Mouse (Mus musculus): ENCODE measurements at regions not wholly inside any gene's neighbourhood (a gene's known extent, or its start where the extent isn't known, plus 50 kb on each side); places are given as distances from the start of the nearest gene placed in this dataset.

- no peak for DNase-seq (ENCODE audit: low read depth, low spot score)
Observed at GRCm38 (mm10) chr9:67165486-67165885, 116.3 kb upstream of the Tpm1 start.

DNA sequence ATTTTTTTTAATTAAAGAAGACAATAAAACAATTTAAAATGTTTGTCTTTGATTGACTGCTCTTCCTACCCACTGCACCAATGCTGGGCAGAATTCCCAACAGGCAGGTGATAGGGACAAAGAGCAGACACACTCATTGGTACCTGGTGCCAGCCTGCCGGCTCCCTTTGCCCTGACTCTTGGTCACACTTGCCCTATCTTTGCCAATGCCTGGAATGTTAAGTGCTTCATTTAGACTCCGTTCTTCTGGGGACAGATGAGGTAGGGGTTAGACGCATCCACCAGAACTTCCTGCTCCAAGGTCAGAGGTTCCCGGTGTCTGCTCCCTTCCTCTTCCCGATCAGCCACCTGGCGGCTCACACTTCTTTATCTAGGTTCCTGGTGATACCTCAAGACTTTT, 114.5 kb upstream of the Tpm1 start:
- no peak for DNase-seq (ENCODE audit: low read depth, low spot score)

DNA sequence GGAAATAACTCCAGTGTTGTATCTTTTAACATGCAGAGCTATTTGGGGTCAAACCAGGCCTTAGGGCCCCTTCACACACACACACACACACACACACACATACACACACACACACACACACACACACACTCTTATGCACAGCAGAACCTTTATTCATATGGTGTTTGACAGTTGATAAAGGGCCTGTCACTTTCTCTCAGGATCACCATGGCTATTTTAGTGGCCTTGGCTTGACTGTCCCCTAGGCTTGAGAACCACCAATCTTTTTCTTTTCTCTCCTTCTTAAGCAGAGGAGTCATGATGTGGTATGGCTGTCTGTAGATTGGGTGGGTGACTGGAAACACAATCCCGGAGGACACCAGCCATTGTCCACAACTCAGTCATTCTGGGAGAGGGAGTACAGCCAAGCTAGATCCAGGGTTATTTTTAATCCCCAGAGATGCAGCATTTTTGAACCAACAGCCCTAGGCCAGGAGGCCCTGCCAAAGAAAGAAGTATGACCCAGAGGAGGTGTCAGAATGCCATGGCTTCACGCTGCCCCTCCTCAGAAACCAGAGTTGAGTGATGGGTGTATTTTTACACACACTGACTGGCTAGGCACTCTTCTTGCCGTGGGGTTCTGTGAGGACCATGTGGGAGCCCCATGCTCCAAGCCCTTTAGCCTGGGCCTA, 111.7 kb upstream of the Tpm1 start:
- DNase-seq (ENCODE audit: low read depth, low spot score), result no peak

DNA sequence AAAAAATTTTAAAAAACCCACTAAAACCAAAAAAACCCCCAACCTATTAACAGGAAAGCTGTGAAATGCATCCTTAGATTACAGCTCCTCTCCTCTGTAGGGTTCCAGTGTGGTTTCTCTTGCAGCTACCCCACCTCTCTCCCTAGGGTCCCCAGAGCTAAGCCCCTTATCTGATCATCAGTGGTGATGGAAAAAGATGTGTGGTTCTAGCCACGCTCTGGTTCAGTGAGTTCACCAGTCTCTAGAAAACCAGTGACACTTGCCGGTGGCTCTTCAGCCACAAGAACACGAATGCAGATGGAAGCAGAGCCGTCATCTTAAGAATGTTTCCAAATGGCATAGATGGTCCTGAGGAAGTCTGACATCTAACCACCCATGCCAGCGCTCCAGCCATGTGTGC, 111.1 kb upstream of the Tpm1 start:
- DNase-seq (ENCODE audit: low read depth, low spot score), result no peak

- DNase-seq (ENCODE audit: low read depth, low spot score), result peak; percentile 60
Observed at GRCm38 (mm10) chr9:67156590-67157259, 107.5 kb upstream of the Tpm1 start.

DNA sequence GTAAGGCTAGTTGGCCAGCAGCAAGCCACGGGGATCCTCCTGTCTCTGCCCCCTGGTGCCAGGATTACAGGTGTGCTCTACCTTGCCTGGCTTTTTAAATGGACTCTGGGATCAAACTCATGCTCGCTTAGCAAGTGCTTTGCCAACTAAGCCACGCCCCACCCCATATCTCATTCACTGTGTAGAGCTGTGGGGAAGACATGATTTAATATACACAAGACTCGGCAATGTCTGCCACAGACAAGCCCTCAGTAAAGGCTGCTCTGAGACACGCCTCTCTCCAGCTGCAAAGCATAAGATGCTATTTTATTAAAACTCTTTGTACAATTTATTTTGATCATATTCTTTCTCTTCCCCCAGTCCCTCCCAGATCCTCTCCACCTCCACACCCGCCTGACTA, 104.9 kb upstream of the Tpm1 start:
- peak; percentile 13 for DNase-seq (ENCODE audit: low read depth, low spot score)

DNA sequence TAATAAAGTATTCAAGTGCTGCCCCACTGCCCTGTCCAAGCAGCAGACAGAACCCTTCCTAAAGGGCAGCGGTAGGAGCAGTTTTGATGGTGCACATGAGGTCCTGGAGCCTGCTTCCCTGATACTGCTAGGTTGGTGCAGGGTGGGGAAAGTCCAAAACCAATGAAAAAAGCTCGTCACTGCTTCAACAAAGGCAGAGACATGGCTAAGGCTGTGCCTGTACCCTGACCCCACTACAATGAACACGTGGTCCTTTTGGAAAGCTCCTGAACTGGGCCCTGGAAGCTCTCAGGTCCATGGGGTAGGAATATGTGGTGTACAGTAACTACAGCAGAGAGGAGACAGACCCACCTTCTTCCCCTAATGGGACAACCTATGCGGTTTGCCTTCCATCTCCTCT, 104.1 kb upstream of the Tpm1 start:
- DNase-seq (ENCODE audit: low read depth, low spot score), result no peak

DNA sequence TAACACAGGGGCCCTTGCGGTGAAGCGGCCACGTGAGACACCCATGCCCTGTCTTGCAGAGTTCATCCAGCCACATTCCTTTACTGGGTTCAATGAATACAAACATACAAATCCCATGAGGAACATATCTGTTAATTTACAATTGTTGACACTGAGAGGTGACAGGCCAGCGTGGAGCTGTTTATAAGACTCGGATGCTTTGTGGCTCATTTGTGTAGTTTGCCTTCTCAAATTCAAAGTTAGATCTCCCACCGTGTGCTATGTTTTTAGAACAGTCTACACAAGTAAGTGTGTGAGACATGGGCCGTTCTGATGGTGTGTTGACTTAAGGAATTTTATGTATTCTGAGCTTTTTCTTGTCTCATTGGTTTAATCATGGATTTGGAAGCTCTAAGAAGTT, 98.5 kb upstream of the Tpm1 start:
- DNase-seq (ENCODE audit: low read depth, low spot score), result no peak

GRCm38 (mm10) chr9:67145392-67145791, 96.2 kb upstream of the Tpm1 start:
- DNase-seq (ENCODE audit: low read depth, low spot score), result no peak

DNA sequence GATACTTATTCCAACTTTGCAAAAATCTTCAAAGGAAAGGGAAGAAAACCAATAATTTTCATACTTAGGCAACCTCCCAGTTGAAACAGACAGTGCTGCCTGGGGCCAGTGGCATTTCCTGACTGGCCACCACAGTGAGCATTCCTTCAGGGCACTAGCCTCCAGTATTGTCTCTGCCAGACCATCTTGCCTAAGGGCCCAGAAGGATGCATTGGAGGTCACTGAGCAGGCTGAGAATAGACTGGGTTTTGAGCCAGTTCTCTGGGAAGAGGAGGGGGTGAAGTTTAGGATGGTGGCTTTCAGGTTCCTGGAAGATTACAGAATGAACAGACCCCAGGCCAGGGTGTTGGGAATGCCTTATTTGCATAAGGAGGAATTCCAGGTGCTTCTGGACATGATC, 95.3 kb upstream of the Tpm1 start:
- DNase-seq (ENCODE audit: low read depth, low spot score), result no peak

- peak; percentile 80 for DNase-seq (ENCODE audit: low read depth, low spot score)
Observed at GRCm38 (mm10) chr9:67140319-67140887, 91.2 kb upstream of the Tpm1 start.

GRCm38 (mm10) chr9:67137681-67138080, 88.5 kb upstream of the Tpm1 start:
- DNase-seq (ENCODE audit: low read depth, low spot score), result peak; percentile 78

- DNase-seq (ENCODE audit: low read depth, low spot score), result peak; percentile 38
Observed at GRCm38 (mm10) chr9:67137141-67137540, 87.9 kb upstream of the Tpm1 start.

GRCm38 (mm10) chr9:67136166-67136565, 87.0 kb upstream of the Tpm1 start:
- DNase-seq (ENCODE audit: low read depth, low spot score), result no peak

DNA sequence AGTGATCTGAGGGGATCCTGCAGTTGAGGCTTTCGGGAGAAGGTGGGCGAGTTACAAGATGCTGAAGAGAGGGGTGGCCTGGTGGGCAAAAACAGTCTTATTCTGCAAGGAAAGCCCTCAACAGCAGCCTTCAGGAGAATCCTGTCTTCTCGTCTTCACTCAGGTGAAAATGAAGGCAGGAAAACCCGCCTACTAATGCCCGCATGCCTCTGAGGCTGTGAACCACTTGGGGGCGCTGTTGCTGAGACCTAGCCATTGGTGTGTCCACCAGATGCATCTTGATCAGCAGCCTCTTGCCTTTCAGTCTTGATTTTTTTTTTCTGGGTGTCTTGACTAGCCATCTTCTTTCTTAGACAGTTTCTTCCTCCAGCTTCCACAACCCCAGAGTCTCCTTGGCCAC, 85.2 kb upstream of the Tpm1 start:
- DNase-seq (ENCODE audit: low read depth, low spot score), result no peak

DNA sequence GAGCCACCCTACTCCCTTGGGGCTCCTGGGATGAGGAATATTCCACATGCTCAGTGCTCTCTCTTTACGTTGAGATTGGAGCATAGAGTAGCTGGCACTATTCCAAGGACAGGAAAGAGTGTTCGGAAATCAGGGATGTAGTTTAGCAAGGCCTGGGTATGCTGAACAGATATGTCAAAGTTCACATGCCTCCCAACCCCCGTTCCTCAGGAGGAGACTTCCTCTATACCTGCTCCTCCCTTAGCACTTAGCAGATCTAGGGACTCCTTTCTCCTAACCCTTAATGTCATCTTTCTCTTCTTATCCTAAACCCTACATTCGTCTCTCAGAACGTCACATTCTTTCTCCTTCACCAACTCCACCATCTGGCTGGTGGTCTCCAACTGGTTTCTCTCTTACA, 83.2 kb upstream of the Tpm1 start:
- DNase-seq (ENCODE audit: low read depth, low spot score), result no peak

DNA sequence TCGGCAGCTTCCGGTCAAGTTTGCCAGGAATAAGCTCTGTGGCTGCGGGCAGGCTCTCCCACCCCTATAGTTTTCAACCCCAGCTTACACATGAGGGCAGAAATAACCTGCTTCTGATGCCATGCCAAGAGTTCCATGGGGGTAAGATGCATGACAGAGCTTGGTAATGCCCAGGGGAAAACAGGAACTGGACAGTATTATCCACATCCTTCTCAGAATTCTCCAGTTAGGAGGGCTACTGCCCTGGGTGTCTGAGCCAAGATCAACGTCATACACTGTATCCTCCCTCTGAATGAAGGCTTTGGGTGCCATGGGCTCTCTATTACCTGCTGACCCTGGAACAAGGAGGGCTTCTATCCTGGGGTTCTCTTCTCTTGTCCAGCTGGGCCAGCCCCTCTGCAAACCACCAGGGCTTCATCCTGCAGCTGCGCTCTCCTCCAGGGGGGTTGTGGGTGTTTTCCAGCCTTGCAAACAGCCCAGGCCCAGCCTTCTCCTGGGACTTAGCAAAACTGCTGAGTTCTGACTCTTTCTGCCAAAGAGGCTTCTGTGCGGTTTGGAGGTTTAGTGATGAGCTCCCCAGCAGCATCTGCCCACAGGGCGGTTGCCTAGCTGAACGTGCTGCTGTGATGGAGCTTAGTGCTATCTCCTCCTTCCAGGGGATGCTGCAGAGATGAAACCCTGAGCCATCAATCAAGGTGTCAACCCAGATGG, 81.7 kb upstream of the Tpm1 start:
- peak; percentile 22 for DNase-seq (ENCODE audit: low read depth, low spot score)

DNA sequence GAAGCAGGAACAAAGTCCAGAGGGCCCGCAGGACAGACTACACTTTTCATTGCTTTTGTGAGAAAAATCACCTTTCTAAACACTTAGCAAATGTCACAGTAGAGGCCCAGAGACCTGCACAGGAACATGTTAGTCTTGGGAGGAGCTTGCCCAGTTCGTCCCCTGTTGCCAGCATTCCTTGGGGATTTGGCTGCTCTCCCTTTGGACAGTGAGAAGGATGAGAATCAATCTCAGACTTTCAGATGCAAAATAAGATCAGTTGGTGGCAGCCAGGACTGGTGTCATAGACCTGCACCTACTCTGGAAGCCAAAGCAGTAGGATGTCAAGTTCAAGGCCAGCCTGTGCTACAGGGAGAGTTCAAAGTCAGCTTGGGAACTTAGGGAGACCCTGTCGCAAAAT, 80.7 kb upstream of the Tpm1 start:
- DNase-seq (ENCODE audit: low read depth, low spot score), result no peak

- DNase-seq (ENCODE audit: low read depth, low spot score), result no peak
Observed at GRCm38 (mm10) chr9:67129095-67129494, 79.9 kb upstream of the Tpm1 start.

DNA sequence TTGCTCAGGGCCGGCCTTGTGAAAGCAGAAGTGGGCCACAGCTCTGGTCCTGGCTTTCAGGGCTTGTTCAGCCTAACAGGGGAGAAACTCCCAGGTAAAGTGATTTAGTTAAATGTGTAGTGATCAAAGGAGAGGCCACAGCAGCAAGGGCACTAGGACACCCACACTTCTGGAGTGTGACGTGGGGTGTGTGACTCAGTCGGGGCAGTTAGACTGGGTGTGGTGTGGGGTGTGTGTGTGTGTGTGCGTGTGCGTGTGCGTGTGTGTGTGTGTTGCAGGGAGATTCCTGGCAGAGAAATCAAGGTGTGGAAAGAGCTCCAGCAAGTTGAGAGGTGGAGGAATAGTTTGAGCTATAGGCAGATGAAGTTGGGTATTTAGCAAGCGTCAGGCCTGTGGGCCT, 72.5 kb upstream of the Tpm1 start:
- no peak for DNase-seq (ENCODE audit: low read depth, low spot score)

- DNase-seq (ENCODE audit: low read depth, low spot score), result no peak
Observed at GRCm38 (mm10) chr9:67118880-67119644, 69.9 kb upstream of the Tpm1 start.

DNA sequence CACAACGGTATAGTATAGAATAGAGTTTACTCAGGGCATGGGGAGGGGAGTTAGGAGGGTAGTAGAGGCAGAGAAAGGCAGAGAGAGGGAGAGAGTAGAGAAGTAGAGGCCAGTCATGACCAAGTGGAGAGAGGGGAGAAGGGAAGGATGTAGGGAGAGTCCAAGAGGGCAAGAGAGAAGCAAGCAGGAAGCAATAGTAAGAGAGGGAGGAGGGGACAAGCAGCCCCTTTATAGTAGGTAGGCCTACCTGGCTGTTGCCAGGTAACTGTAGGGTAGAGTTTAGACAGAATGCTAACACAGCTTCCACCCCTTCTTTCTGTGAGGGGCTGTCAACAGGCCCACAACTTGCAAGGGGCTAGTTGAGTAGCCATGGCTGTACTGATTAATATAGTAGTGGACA, 69.2 kb upstream of the Tpm1 start:
- DNase-seq (ENCODE audit: low read depth, low spot score), result no peak
